Mouse (Mus musculus) MEL (cell line): ENCODE results near the gene Prdm16. TPM values are rescaled to one million over a fixed set of nuclear protein-coding genes. Genes with fewer than 3 reads are reported as not detected.

Experiments
- DNase-seq: peaks from one replicate; pipeline ENCODE4 v3.0.0; 2011; ENCODE audit warnings: low read depth, low spot score
- H3K27ac ChIP-seq: 2 replicates; pipeline ENCODE4 v1.5.1; 2012; ENCODE audit warnings: low read depth, mild to moderate bottlenecking, control low read depth, low read length, moderate library complexity; ENCODE audit not compliant: control insufficient read depth
- H3K27me3 ChIP-seq, 2 experiments: fragments of 150-350 bp in 1 of 2; sonication (generic) in 1 of 2; 2 replicates each; pipeline ENCODE4 v1.6.1; 2012; ENCODE audit warnings: low read length in 2 of 2, mild to moderate bottlenecking in 2 of 2, improper control_type of control experiment in 1 of 2, moderate library complexity in 1 of 2; ENCODE audit not compliant: insufficient read depth in 2 of 2, control insufficient read depth in 1 of 2
- H3K36me3 ChIP-seq, 2 experiments: 2 replicates each; pipeline ENCODE4 v1.6.1; 2012 to 2014; ENCODE audit warnings: low read length in 2 of 2, improper control_type of control experiment in 1 of 2, inconsistent platforms in 1 of 2, mild to moderate bottlenecking in 1 of 2; ENCODE audit not compliant: insufficient read depth in 2 of 2, control insufficient read depth in 1 of 2
- H3K4me1 ChIP-seq, 2 experiments: fragments of 150-350 bp in 1 of 2; sonication (generic) in 1 of 2; 2 replicates each; pipeline ENCODE4 v1.6.1; 2012; ENCODE audit warnings: low read length in 2 of 2, improper control_type of control experiment in 1 of 2, mild to moderate bottlenecking in 1 of 2; ENCODE audit not compliant: insufficient read depth in 2 of 2, control insufficient read depth in 1 of 2
- H3K4me3 ChIP-seq, 2 experiments: fragments of 150-350 bp in 1 of 2; sonication (generic) in 1 of 2; 2 replicates each; pipeline ENCODE4 v1.5.1; 2012; ENCODE audit warnings: low read depth in 2 of 2, low read length in 2 of 2, mild to moderate bottlenecking in 2 of 2, moderate library complexity in 2 of 2, control low read depth in 1 of 2, improper control_type of control experiment in 1 of 2; ENCODE audit not compliant: control insufficient read depth in 1 of 2, insufficient read depth in 1 of 2
- H3K79me2 ChIP-seq: 2 replicates; pipeline ENCODE4 v1.6.1; 2012; ENCODE audit warnings: mild to moderate bottlenecking, low read length, moderate library complexity; ENCODE audit not compliant: control insufficient read depth, poor library complexity, insufficient read depth
- H3K9ac ChIP-seq: 2 replicates; pipeline ENCODE4 v1.6.1; 2012; ENCODE audit warnings: low read depth, mild to moderate bottlenecking, control low read depth, low read length, moderate library complexity; ENCODE audit not compliant: control insufficient read depth, poor library complexity, severe bottlenecking
- H3K9me3 ChIP-seq: fragments of 150-350 bp; sonication (generic); replicated peaks from 2 replicates; pipeline ENCODE4 v1.6.1; 2012; ENCODE audit warnings: mild to moderate bottlenecking, low read length, improper control_type of control experiment, moderate library complexity; ENCODE audit not compliant: insufficient read depth
- BHLHE40 ChIP-seq: IDR thresholded peaks from 2 replicates; pipeline ENCODE4 v1.6.1; 2012; ENCODE audit warnings: low read depth, mild to moderate bottlenecking, inconsistent platforms, low read length, improper control_type of control experiment, borderline replicate concordance
- CHD1 ChIP-seq: IDR thresholded peaks from 2 replicates; pipeline ENCODE4 v1.6.1; 2012; ENCODE audit warnings: low read depth, mild to moderate bottlenecking, inconsistent platforms, low read length, improper control_type of control experiment
- EP300 ChIP-seq, 2 experiments: IDR thresholded peaks; 2 replicates each; pipeline ENCODE4 v1.6.1; 2011; ENCODE audit warnings: improper control_type of control experiment in 2 of 2, low read length in 2 of 2, low read depth in 1 of 2, mild to moderate bottlenecking in 1 of 2
- HCFC1 ChIP-seq: IDR thresholded peaks from 2 replicates; pipeline ENCODE4 v1.6.1; 2012; ENCODE audit warnings: low read depth, mild to moderate bottlenecking, inconsistent platforms, low read length, improper control_type of control experiment, moderate library complexity
- JUND ChIP-seq: IDR thresholded peaks from 2 replicates; pipeline ENCODE4 v1.6.1; 2011; ENCODE audit warnings: low read depth, mild to moderate bottlenecking, improper control_type of control experiment, low read length
- KAT2A ChIP-seq: conservative IDR thresholded peaks from 2 replicates; pipeline ENCODE4 v1.6.1; 2012; ENCODE audit warnings: low read depth, low read length, improper control_type of control experiment, inconsistent platforms
- MAX ChIP-seq: IDR thresholded peaks from 2 replicates; pipeline ENCODE4 v1.6.1; 2011; ENCODE audit warnings: low read length, improper control_type of control experiment
- MEF2A ChIP-seq: IDR thresholded peaks from 2 replicates; pipeline ENCODE4 v1.6.1; 2014; ENCODE audit warnings: low read depth, mild to moderate bottlenecking, inconsistent platforms, low read length, improper control_type of control experiment; ENCODE audit not compliant: poor library complexity, insufficient replicate concordance, severe bottlenecking; ENCODE audit errors: extremely low read depth
- MYB ChIP-seq: IDR thresholded peaks from 2 replicates; pipeline ENCODE4 v1.6.1; 2011; ENCODE audit warnings: mild to moderate bottlenecking, low read depth, low read length, improper control_type of control experiment
- NELFE ChIP-seq: IDR thresholded peaks from 2 replicates; pipeline ENCODE4 v1.6.1; 2011; ENCODE audit warnings: low read depth, low read length, improper control_type of control experiment
- NRF1 ChIP-seq: IDR thresholded peaks from 2 replicates; pipeline ENCODE4 v1.6.1; 2014; ENCODE audit warnings: low read depth, mild to moderate bottlenecking, inconsistent platforms, low read length, improper control_type of control experiment, moderate library complexity; ENCODE audit not compliant: poor library complexity, insufficient read depth, severe bottlenecking
- POLR2A ChIP-seq, 2 experiments: IDR thresholded peaks; 2 replicates each; pipeline ENCODE4 v1.6.1; 2011 to 2012; ENCODE audit warnings: low read length in 2 of 2, mild to moderate bottlenecking in 2 of 2, control low read depth in 1 of 2, improper control_type of control experiment in 1 of 2, low read depth in 1 of 2, moderate library complexity in 1 of 2; ENCODE audit not compliant: control insufficient read depth in 1 of 2, insufficient read depth in 1 of 2, poor library complexity in 1 of 2
- POLR2AphosphoS2 ChIP-seq: IDR thresholded peaks from 2 replicates; pipeline ENCODE4 v1.6.1; 2011; ENCODE audit warnings: low read length, improper control_type of control experiment
- POLR2AphosphoS5 ChIP-seq: IDR thresholded peaks from 2 replicates; pipeline ENCODE4 v1.6.1; 2012; ENCODE audit warnings: low read depth, borderline replicate concordance, mild to moderate bottlenecking, inconsistent platforms, low read length, moderate library complexity, mixed read lengths
- RCOR1 ChIP-seq: IDR thresholded peaks from 2 replicates; pipeline ENCODE4 v1.6.1; 2012; ENCODE audit warnings: low read depth, mild to moderate bottlenecking, inconsistent platforms, low read length, improper control_type of control experiment
- TAL1 ChIP-seq: IDR thresholded peaks from 2 replicates; pipeline ENCODE4 v1.6.1; 2012; ENCODE audit warnings: mild to moderate bottlenecking, inconsistent platforms, low read length, moderate library complexity, mixed read lengths
- TCF12 ChIP-seq: IDR thresholded peaks from 2 replicates; pipeline ENCODE4 v1.6.1; 2014; ENCODE audit warnings: low read depth, mild to moderate bottlenecking, inconsistent platforms, low read length, improper control_type of control experiment, moderate library complexity
- UBTF ChIP-seq: IDR thresholded peaks from 2 replicates; pipeline ENCODE4 v1.6.1; 2012; ENCODE audit warnings: low read depth, mild to moderate bottlenecking, inconsistent platforms, low read length, improper control_type of control experiment, moderate library complexity, borderline replicate concordance; ENCODE audit not compliant: insufficient read depth
- USF1 ChIP-seq: IDR thresholded peaks from 2 replicates; pipeline ENCODE4 v1.6.1; 2014; ENCODE audit warnings: low read depth, mild to moderate bottlenecking, inconsistent platforms, low read length, improper control_type of control experiment, moderate library complexity
- USF2 ChIP-seq, 2 experiments: IDR thresholded peaks; 2 replicates each; pipeline ENCODE4 v1.6.1; 2011 to 2012; ENCODE audit warnings: improper control_type of control experiment in 2 of 2, low read length in 2 of 2, borderline replicate concordance in 1 of 2, inconsistent platforms in 1 of 2, low read depth in 1 of 2, mild to moderate bottlenecking in 1 of 2; ENCODE audit not compliant: insufficient read depth in 1 of 2
- ZKSCAN1 ChIP-seq: IDR thresholded peaks from 2 replicates; pipeline ENCODE4 v1.6.1; 2012; ENCODE audit warnings: low read depth, mild to moderate bottlenecking, inconsistent platforms, low read length, improper control_type of control experiment, moderate library complexity
- ZNF384 ChIP-seq: IDR thresholded peaks from 2 replicates; pipeline ENCODE4 v1.6.1; 2012; ENCODE audit warnings: low read depth, mild to moderate bottlenecking, inconsistent platforms, low read length, improper control_type of control experiment
- polyA plus RNA-seq, 2 experiments: library from polyadenylated mRNA; stranded (reverse) in 1 of 2; unstranded in 1 of 2; fragments of >175 nt in 1 of 2; fragments of >200 nt in 1 of 2; gene quantifications; 2 replicates each; pipeline versions ENCODE4 v1.2.1 to v1.2.4; 2012; ENCODE audit warnings: low replicate concordance in 2 of 2, low read depth in 1 of 2; ENCODE audit not compliant: insufficient read length in 2 of 2, insufficient read depth in 1 of 2, missing spikeins in 1 of 2
- total RNA-seq: library from RNA; depleted of rRNA; stranded (reverse); fragments of 300-350 nt; gene quantifications from 2 replicates; pipeline ENCODE4 v1.2.3, GENCODE M21; 2012

Gene Prdm16
- total and polyA plus RNA-seq, 3 experiments = not detected

DNA sequence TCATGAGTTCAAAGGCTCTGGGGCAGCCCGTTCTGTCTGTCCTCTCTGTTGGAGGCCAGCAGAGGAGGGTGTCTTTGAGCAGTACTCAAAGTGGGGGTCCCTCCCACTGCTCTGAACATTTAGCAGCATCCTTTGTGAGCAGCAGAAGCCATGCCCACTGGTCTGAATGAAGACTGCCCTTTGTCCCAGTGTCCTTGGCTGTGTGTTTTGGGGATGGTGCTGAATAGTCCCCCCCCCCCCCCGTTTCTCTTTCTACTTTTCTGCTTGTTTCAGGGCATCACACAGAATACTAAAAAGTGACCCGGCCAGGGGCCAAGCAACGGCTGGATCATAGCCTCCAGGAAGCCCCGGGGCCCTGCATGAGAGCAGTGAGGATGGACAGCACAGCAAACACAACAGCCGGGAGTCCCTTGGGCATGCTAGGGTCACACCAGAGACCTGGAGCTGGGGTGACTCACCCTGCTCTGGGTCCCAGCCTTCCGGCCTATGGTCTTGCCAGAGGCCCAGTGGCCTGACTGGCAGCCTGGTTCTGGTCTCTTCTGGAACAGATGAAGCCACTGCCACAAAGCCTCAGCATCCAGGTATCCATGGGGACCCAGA is 242.4 kb downstream of the Prdm16 start:
- no peaks in the 10 kb centered on the region for H3K79me2 ChIP-seq
- H3K27me3 ChIP-seq = no peaks in the 10 kb centered on the region
- no peaks in the 10 kb centered on the region for H3K4me1 ChIP-seq
- no peaks in the 10 kb centered on the region for H3K9me3 ChIP-seq
- no peaks in the 10 kb centered on the region for H3K36me3 ChIP-seq
- H3K4me3 ChIP-seq = no peak overlapping the region
- no peak overlapping the region for H3K27ac ChIP-seq
- TF ChIP-seq POLR2AphosphoS5 = no peak
- TF ChIP-seq JUND = no peak
- no peak for TF ChIP-seq POLR2AphosphoS2
- no peak for TF ChIP-seq ZKSCAN1
- no peak overlapping the region for H3K9ac ChIP-seq
- DNase-seq = no peak

DNA sequence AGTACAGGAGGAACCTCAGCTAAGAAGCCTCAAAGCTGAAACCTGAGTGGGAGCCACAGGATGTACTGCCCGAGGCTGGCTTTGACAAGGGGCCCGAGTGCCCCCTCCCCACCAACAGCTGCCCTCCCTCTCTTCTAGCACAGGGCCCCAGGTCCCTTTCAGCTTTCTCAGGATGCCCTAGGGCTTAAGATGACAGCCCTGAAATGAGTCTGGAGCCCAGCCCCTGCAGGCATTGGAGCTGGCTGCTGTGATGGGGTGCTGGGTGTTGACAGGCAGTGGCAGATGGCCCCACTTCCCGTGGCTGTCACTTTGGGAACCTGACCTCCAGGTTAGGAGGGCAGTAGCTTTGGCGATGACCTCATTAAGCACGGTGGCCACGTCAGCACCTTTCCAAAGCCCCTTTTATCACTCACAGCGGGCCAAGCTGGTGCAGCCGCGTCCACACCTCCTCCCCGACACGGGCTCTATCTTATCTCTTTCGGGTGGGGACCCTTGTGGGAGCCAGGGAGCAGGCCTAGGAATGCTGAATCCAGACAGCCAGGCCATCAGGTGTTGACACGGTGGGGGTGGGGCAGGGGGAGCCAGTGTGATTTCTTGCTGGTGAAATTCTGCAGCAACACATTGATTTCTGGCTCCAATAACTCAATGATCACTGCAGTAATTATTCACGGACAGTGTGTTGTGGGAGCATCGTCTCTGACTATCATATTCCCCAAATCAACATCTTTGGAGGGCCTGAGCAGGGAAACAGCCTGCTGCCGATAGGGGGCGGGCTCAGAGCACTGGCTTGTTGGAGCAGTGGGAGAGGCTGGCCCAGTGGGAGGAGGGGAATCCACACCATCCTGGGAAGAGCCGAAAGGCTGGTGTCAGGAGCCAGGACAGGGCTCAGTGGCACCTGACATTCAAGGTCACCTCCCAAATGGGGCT is 243.2 kb downstream of the Prdm16 start:
- no peaks in the 10 kb centered on the region for H3K79me2 ChIP-seq
- no peak overlapping the region for H3K27ac ChIP-seq
- no peak for DNase-seq
- H3K4me3 ChIP-seq = no peak overlapping the region
- TF ChIP-seq CHD1 = no peak
- TF ChIP-seq ZKSCAN1 = no peak
- no peak for TF ChIP-seq POLR2A (IDR thresholded peaks at IDR 0.05; ENCODE audit: control insufficient read depth in 1 of 2, insufficient read depth in 1 of 2, low read depth in 1 of 2, low read length in 2 of 2, poor library complexity in 1 of 2)
- TF ChIP-seq NELFE = no peak
- TF ChIP-seq TCF12 = no peak
- TF ChIP-seq POLR2AphosphoS2 = no peak
- TF ChIP-seq EP300 (IDR thresholded peaks at IDR 0.05; ENCODE audit: low read depth in 1 of 2, low read length in 2 of 2) = no peak
- no peak for TF ChIP-seq MAX
- no peak for TF ChIP-seq NRF1
- TF ChIP-seq USF2 (IDR thresholded peaks at IDR 0.05; ENCODE audit: borderline replicate concordance in 1 of 2, insufficient read depth in 1 of 2, low read depth in 1 of 2, low read length in 2 of 2) = no peak
- TF ChIP-seq HCFC1 = no peak
- TF ChIP-seq RCOR1 = no peak
- no peak for TF ChIP-seq USF1
- no peak for TF ChIP-seq MYB
- TF ChIP-seq BHLHE40 = no peak
- no peak for TF ChIP-seq MEF2A
- TF ChIP-seq TAL1 = no peak
- no peak for TF ChIP-seq ZNF384
- TF ChIP-seq UBTF = no peak
- no peak for TF ChIP-seq KAT2A
- no peaks in the 10 kb centered on the region for H3K9me3 ChIP-seq
- no peaks in the 10 kb centered on the region for H3K4me1 ChIP-seq
- no peak overlapping the region for H3K9ac ChIP-seq
- no peaks in the 10 kb centered on the region for H3K36me3 ChIP-seq
- no peaks in the 10 kb centered on the region for H3K27me3 ChIP-seq
